Mouse (Mus musculus) limb, embryonic 13.5 days (tissue): ENCODE results near the gene Igsf23. TPM values are rescaled to one million over a fixed set of nuclear protein-coding genes. Genes with fewer than 3 reads are reported as not detected.
A peak's percentile ranks its signal among the peaks of the same experiment; 100 is the strongest.

Source experiments
- ATAC-seq: fragments of 200-750 bp; cut with Nextera tagmentation; 2 replicates; pipeline ENCODE4 v1.8.0; 2017; ENCODE audit warnings: low read depth, moderate number of reproducible peaks, moderate TSS enrichment; ENCODE audit not compliant: low FRiP score
- H3K27ac ChIP-seq: fragments of 300-500 bp; sonication (generic); 2 replicates; pipeline ENCODE4 v1.5.1; 2015; ENCODE audit warnings: inconsistent platforms, mild to moderate bottlenecking, moderate library complexity
- H3K27me3 ChIP-seq: fragments of 300-500 bp; sonication (generic); 2 replicates; pipeline ENCODE4 v1.6.1; 2015; ENCODE audit warnings: mild to moderate bottlenecking, inconsistent platforms
- H3K36me3 ChIP-seq: fragments of 300-500 bp; sonication (generic); 2 replicates; pipeline ENCODE4 v1.6.1; 2015; ENCODE audit warnings: inconsistent platforms, mild to moderate bottlenecking, moderate library complexity
- H3K4me1 ChIP-seq: fragments of 300-500 bp; sonication (generic); 2 replicates; pipeline ENCODE4 v1.6.1; 2015; ENCODE audit warnings: inconsistent platforms
- H3K4me2 ChIP-seq: fragments of 300-500 bp; sonication (generic); replicated peaks from 2 replicates; pipeline ENCODE4 v1.6.1; 2015; ENCODE audit warnings: inconsistent platforms, mild to moderate bottlenecking, moderate library complexity
- H3K4me3 ChIP-seq: fragments of 300-500 bp; sonication (generic); 2 replicates; pipeline ENCODE4 v1.5.1; 2015; ENCODE audit warnings: moderate library complexity, mild to moderate bottlenecking, inconsistent platforms
- H3K9ac ChIP-seq: fragments of 300-500 bp; sonication (generic); 2 replicates; pipeline ENCODE4 v1.6.1; 2015; ENCODE audit warnings: mild to moderate bottlenecking, inconsistent platforms
- H3K9me3 ChIP-seq: fragments of 300-500 bp; sonication (generic); 2 replicates; pipeline ENCODE4 v1.6.1; 2016; ENCODE audit warnings: inconsistent platforms
- WGBS: fragments of 180-500 bp; shearing (Covaris S2); methylation state at CpG from one replicate; pipeline ENCODE4 v1.1.7; 2015; 5-methylcytosine and 5-hydroxymethylcytosine counted together
- polyA plus RNA-seq: library from polyadenylated mRNA; unstranded; fragments of >200 nt; fragmentation: Nextera tagmentation; extraction: Ambion mirVana; gene quantifications from 2 replicates; pipeline ENCODE4 v1.2.1, GENCODE M21; 2015

Gene Igsf23
- polyA plus RNA-seq, 1 experiment from 2014 or later: 0.08 TPM

- no peak overlapping the region for H3K27ac ChIP-seq
- H3K4me3 ChIP-seq: no peak overlapping the region
- no peak overlapping the region for H3K4me2 ChIP-seq
- H3K36me3 ChIP-seq: peaks cover 63% of the 10 kb centered on the region
- H3K9ac ChIP-seq: no peak overlapping the region
- H3K9me3 ChIP-seq: 0 out of 2 replicates have a peak, but pooled peaks cover 1% of the 10 kb centered on the region
- WGBS: 86% methylated on average over 23 of the region's 23 CpGs
- H3K27me3 ChIP-seq: no peaks in the 10 kb centered on the region
- 0 out of 2 replicates have a peak, but pooled peaks have one; percentile 41 for ATAC-seq
- H3K4me1 ChIP-seq: no peaks in the 10 kb centered on the region
Observed at GRCm38 (mm10) chr7:19911695-19912524, 38.6 kb downstream of the Igsf23 start.

- H3K9ac ChIP-seq: no peak overlapping the region
- no peak overlapping the region for H3K4me2 ChIP-seq
- no peak for ATAC-seq
- no peak overlapping the region for H3K27ac ChIP-seq
- H3K4me1 ChIP-seq: no peaks in the 10 kb centered on the region
- H3K27me3 ChIP-seq: no peaks in the 10 kb centered on the region
- H3K36me3 ChIP-seq: peaks cover 63% of the 10 kb centered on the region
- no peak overlapping the region for H3K4me3 ChIP-seq
- 87% methylated on average over 6 of the region's 6 CpGs for WGBS
- H3K9me3 ChIP-seq: peaks cover 6% of the 10 kb centered on the region; the same call in 1 of the 2 replicates
Observed at GRCm38 (mm10) chr7:19911292-19911658, 39.3 kb downstream of the Igsf23 start.

- H3K4me2 ChIP-seq: no peak overlapping the region
- no peaks in the 10 kb centered on the region for H3K27me3 ChIP-seq
- WGBS: 48% methylated on average over 21 of the region's 21 CpGs
- ATAC-seq: peak; percentile 64; the same call in 1 of the 2 replicates
- no peak overlapping the region for H3K9ac ChIP-seq
- peaks cover 7% of the 10 kb centered on the region for H3K9me3 ChIP-seq
- H3K27ac ChIP-seq: no peak overlapping the region
- no peak overlapping the region for H3K4me3 ChIP-seq
- no peaks in the 10 kb centered on the region for H3K4me1 ChIP-seq
- peaks cover 60% of the 10 kb centered on the region for H3K36me3 ChIP-seq
Observed at GRCm38 (mm10) chr7:19910421-19911291, 39.9 kb downstream of the Igsf23 start.

- Histone ChIP-seq H3K4me1 (no peaks in the 10 kb centered on the region), H3K9me3 (no peaks in the 10 kb centered on the region), H3K27ac (no peak overlapping the region), H3K4me2 (no peak overlapping the region), H3K4me3 (no peak overlapping the region), H3K36me3 (no peaks in the 10 kb centered on the region), H3K27me3 (no peaks in the 10 kb centered on the region), H3K9ac (no peak overlapping the region)
- 45% methylated on average over 8 of the region's 8 CpGs for WGBS
- ATAC-seq: no peak
Observed at GRCm38 (mm10) chr7:19889881-19890280, 60.7 kb downstream of the Igsf23 start.

- ATAC-seq: no peak
- Histone ChIP-seq H3K36me3 (no peaks in the 10 kb centered on the region), H3K9ac (no peak within 1 kb of the TSS), H3K27me3 (no peaks in the 10 kb centered on the region), H3K4me2 (no peak within 1 kb of the TSS), H3K9me3 (no peaks in the 10 kb centered on the region), H3K4me3 (no peak within 1 kb of the TSS), H3K4me1 (no peaks in the 10 kb centered on the region), H3K27ac (no peak within 1 kb of the TSS)
- 61% methylated on average over 7 of the region's 7 CpGs for WGBS
Observed at GRCm38 (mm10) chr7:19887849-19888248, 62.7 kb downstream of the Igsf23 start, which contains the start of gene Ceacam19. Gene Ceacam19 (minus strand): TSS chr7:19887965.

Other genes starting within 250 kb of the Igsf23 start
- gene Tomm40, start 235.3 kb downstream of the Igsf23 start, polyA plus RNA-seq: 126 and 133 TPM in 2 replicates
- gene Nectin2, start 200.3 kb downstream of the Igsf23 start, polyA plus RNA-seq: 88.6 and 88.7 TPM in 2 replicates
- gene Bcam, start 179.7 kb downstream of the Igsf23 start, polyA plus RNA-seq: 69.0 and 72.7 TPM in 2 replicates
- 4.2 and 4.9 TPM in 2 replicates for gene Cblc, start 153.9 kb downstream of the Igsf23 start, polyA plus RNA-seq
- 1.5 and 2.0 TPM in 2 replicates for gene Bcl3, start 128.0 kb downstream of the Igsf23 start, polyA plus RNA-seq
- gene Gm19345, start 98.8 kb downstream of the Igsf23 start, polyA plus RNA-seq: not detected in 2 replicates
- gene Ceacam16, start 89.5 kb downstream of the Igsf23 start, polyA plus RNA-seq: not detected in 2 replicates
- 0.23 and 0.37 TPM in 2 replicates for gene Ceacam19, start 62.8 kb downstream of the Igsf23 start, polyA plus RNA-seq
- gene Pvr, start 29.6 kb downstream of the Igsf23 start, polyA plus RNA-seq: 11.3 and 11.8 TPM in 2 replicates
- not detected in 2 replicates for gene Ceacam20, start 14.7 kb upstream of the Igsf23 start, polyA plus RNA-seq
- not detected in 2 replicates for gene Nlrp9b, start 40.7 kb upstream of the Igsf23 start, polyA plus RNA-seq
- gene Vmn1r91, start 148.9 kb upstream of the Igsf23 start, polyA plus RNA-seq: not detected in 2 replicates
- gene Gm16442, start 171.8 kb upstream of the Igsf23 start, polyA plus RNA-seq: not detected in 2 replicates
- not detected in 2 replicates for gene Vmn1r93, start 188.3 kb upstream of the Igsf23 start, polyA plus RNA-seq
- gene Vmn1r94, start 217.6 kb upstream of the Igsf23 start, polyA plus RNA-seq: not detected in 2 replicates
- gene Vmn1r95, start 243.0 kb upstream of the Igsf23 start, polyA plus RNA-seq: not detected in 2 replicates